Mouse (Mus musculus) spleen, adult 12 weeks (tissue): ENCODE measurements at regions not wholly inside any gene's neighbourhood (a gene's known extent, or its start where the extent isn't known, plus 50 kb on each side); places are given as distances from the start of the nearest gene placed in this dataset.

Experiments
- DNase-seq: peaks from one replicate; pipeline ENCODE4 v3.0.0; 2022; ENCODE audit warnings: low spot score

GRCm38 (mm10) chr9:31794911-31795310 lies 118.4 kb downstream of the Barx2 start:
- no peak for DNase-seq

GRCm38 (mm10) chr9:31775956-31776355 lies 137.3 kb downstream of the Barx2 start:
- DNase-seq = no peak

GRCm38 (mm10) chr9:31765401-31765800 lies 147.9 kb downstream of the Barx2 start:
- no peak for DNase-seq

- no peak for DNase-seq
Observed at GRCm38 (mm10) chr9:31757894-31758561, 155.2 kb downstream of the Barx2 start.

- no peak for DNase-seq
Observed at GRCm38 (mm10) chr9:31730443-31730842, 182.8 kb downstream of the Barx2 start.

GRCm38 (mm10) chr9:31719309-31719708 lies 194.0 kb downstream of the Barx2 start:
- DNase-seq = no peak

GRCm38 (mm10) chr9:31710022-31710421 lies 203.2 kb downstream of the Barx2 start:
- DNase-seq = no peak

GRCm38 (mm10) chr9:31706688-31707087 lies 206.6 kb downstream of the Barx2 start:
- DNase-seq = no peak

- no peak for DNase-seq
Observed at GRCm38 (mm10) chr9:31690921-31691475, 222.3 kb downstream of the Barx2 start.

- no peak for DNase-seq
Observed at GRCm38 (mm10) chr9:31688398-31688705, 224.1 kb upstream of the Tmem45b start.

- DNase-seq = no peak
Observed at GRCm38 (mm10) chr9:31687686-31688397, 223.6 kb upstream of the Tmem45b start.

GRCm38 (mm10) chr9:31686466-31686865 lies 222.2 kb upstream of the Tmem45b start:
- no peak for DNase-seq

GRCm38 (mm10) chr9:31684812-31685188 lies 220.5 kb upstream of the Tmem45b start:
- DNase-seq = no peak

GRCm38 (mm10) chr9:31684099-31684811 lies 220.0 kb upstream of the Tmem45b start:
- no peak for DNase-seq

- DNase-seq = no peak
Observed at GRCm38 (mm10) chr9:31683302-31684081, 219.2 kb upstream of the Tmem45b start.

GRCm38 (mm10) chr9:31682893-31683292 lies 218.6 kb upstream of the Tmem45b start:
- no peak for DNase-seq

- no peak for DNase-seq
Observed at GRCm38 (mm10) chr9:31677150-31677549, 212.9 kb upstream of the Tmem45b start.

- DNase-seq = no peak
Observed at GRCm38 (mm10) chr9:31659026-31659425, 194.8 kb upstream of the Tmem45b start.

- no peak for DNase-seq
Observed at GRCm38 (mm10) chr9:31657612-31658011, 193.3 kb upstream of the Tmem45b start.

GRCm38 (mm10) chr9:31656676-31657075 lies 192.4 kb upstream of the Tmem45b start:
- no peak for DNase-seq

- no peak for DNase-seq
Observed at GRCm38 (mm10) chr9:31654747-31655146, 190.5 kb upstream of the Tmem45b start.

GRCm38 (mm10) chr9:31654213-31654612 lies 190.0 kb upstream of the Tmem45b start:
- no peak for DNase-seq
